Mouse (Mus musculus) bone marrow macrophage, adult 2 months (primary cell): Measurements from ENCODE around the gene Psma2. TPM values are rescaled to one million over a fixed set of nuclear protein-coding genes. Genes with fewer than 3 reads are reported as not detected.

Source experiments
- H3K27ac ChIP-seq: 2 replicates; pipeline ENCODE4 v1.5.1; 2012; ENCODE audit warnings: low read depth, low read length; ENCODE audit not compliant: insufficient read depth
- H3K4me1 ChIP-seq: 2 replicates; pipeline ENCODE4 v1.6.1; 2012; ENCODE audit warnings: low read length; ENCODE audit not compliant: control insufficient read depth, insufficient read depth
- H3K4me3 ChIP-seq: 2 replicates; pipeline ENCODE4 v1.5.1; 2012; ENCODE audit warnings: mild to moderate bottlenecking, low read length, moderate library complexity; ENCODE audit not compliant: insufficient read depth
- CTCF ChIP-seq: IDR thresholded peaks from 2 replicates; pipeline ENCODE4 v1.5.1; 2012; ENCODE audit warnings: low read depth, mild to moderate bottlenecking, low read length, moderate library complexity
- POLR2A ChIP-seq: IDR thresholded peaks from 2 replicates; pipeline ENCODE4 v1.6.1; 2012; ENCODE audit warnings: mild to moderate bottlenecking, low read depth, low read length, borderline replicate concordance
- polyA plus RNA-seq: library from polyadenylated mRNA; stranded (reverse); fragments of >200 nt; gene quantifications from 2 replicates; pipeline ENCODE4 v1.2.4, GENCODE M21; 2012; ENCODE audit not compliant: missing spikeins, insufficient read depth, insufficient read length

Psma2 gene
- polyA plus RNA-seq: 71.3 and 77.2 TPM in 2 replicates

DNA sequence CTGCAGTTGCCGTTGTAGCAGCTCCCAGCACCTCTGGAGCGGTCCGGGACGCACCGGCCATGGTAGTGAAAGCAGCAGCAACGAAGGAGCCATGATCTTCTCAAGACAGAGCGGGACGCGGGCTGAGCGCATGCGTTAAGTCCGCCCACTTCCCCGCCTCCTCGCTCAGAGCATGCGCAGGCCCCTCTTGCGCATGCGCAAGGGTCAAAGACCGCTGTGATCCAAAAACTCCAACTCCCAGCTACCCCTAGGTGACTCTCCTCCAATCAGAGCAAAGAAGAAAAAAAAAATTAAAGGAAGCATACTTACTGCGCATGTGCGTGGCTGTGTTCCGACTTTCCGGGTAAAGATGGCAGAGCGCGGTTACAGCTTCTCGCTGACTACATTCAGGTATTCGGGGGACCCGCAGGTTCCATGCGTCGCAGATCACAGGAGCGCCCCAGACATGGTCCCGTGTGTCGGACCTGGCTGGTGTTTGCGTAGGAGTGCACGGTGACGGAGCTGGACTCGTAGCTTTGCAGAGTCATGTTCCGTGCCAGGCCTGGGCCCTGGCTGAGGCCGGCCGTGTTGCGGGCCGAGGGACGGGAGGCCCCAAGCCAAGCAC is at the start of gene Psma2, which contains the start of gene Mrpl32:
Gene Psma2 (plus strand): TSS at position 315 of the 604 bp plus-strand sequence.
Gene Mrpl32 (minus strand): TSS at position 240 of the 604 bp plus-strand sequence.
- TF ChIP-seq CTCF (no peak), POLR2A (no peak)

GRCm38 (mm10) chr13:14574128-14574527 is 38.9 kb upstream of the Psma2 start:
- Histone ChIP-seq H3K4me3 (no peak overlapping the region), H3K4me1 (no peaks in the 10 kb centered on the region), H3K27ac (no peak overlapping the region)
- TF ChIP-seq POLR2A: no peak
- TF ChIP-seq CTCF: no peak

More for the DNA sequence above, at the start of gene Psma2, which contains the start of gene Mrpl32:
- Histone ChIP-seq H3K27ac (peak within 1 kb of the TSS; percentile 67), H3K4me3 (peak within 1 kb of the TSS; percentile 100), H3K4me1 (peaks cover 4% of the 10 kb centered on the region; the same call in 1 of the 2 replicates)

DNA sequence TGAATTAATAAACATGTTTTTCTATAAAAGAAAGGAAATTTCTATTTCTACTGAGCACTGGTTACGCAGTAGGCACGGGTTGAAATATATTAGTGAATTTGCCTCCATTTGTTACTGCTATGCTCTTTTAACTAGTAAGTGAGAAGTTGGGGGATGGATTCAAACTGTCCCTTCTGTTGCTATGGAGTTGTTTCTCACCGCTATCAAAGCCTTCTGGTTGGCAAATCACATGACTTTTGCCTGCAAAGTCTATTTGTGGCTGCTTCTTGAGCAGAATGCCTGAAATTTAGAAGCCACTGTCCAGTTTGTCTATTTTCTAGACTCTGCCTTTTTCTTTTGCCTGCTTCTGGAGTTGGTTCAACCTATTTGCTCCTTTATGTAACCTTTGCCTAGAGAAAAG is 32.6 kb upstream of the Psma2 start:
- TF ChIP-seq CTCF (no peak), POLR2A (no peak)
- H3K4me3 ChIP-seq: no peak overlapping the region
- no peaks in the 10 kb centered on the region for H3K4me1 ChIP-seq
- H3K27ac ChIP-seq: no peak overlapping the region

DNA sequence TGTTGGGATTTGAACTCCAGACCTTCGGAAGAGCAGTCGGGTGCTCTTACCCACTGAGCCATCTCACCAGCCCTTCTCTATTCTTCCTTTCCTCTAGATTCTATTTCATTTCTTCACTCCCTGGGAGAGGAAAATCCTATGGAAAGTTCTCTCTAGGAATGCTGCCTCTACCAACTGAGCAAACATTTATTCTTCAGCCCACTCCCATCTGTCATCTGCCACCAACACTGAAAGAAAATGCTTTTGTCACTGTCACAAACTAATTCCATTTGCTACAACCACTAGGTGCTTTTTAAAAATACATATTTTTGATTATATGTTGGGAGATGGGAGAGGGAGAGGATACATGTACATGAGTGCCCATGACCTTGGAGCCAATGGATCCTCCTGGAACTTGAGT is 10.3 kb upstream of the Psma2 start:
- no peaks in the 10 kb centered on the region for H3K4me1 ChIP-seq
- no peak overlapping the region for H3K27ac ChIP-seq
- no peak overlapping the region for H3K4me3 ChIP-seq
- TF ChIP-seq POLR2A: no peak
- TF ChIP-seq CTCF: no peak

GRCm38 (mm10) chr13:14607616-14608015 is 5.4 kb upstream of the Psma2 start:
- Histone ChIP-seq H3K4me1 (peaks cover 4% of the 10 kb centered on the region; the same call in 1 of the 2 replicates), H3K27ac (no peak overlapping the region), H3K4me3 (no peak overlapping the region)
- TF ChIP-seq CTCF (no peak), POLR2A (no peak)

DNA sequence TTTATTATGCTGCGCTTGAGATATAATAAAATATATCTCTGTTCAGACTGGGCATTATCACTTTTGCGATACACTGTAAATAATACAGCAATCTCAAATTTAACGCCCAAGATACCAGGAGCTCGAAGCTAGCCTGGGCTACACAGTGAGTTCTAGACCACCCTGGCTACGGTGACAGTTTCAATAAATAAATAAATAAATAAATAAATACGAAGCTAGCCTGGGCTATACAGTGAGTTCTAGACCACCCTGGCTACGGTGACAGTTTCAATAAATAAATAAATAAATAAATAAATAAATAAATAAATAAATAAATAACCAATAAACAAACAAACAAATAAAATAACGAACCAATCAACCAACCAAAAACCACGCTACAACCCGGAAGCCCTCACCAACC is 577 bp upstream of the Psma2 start:
- Histone ChIP-seq H3K27ac (peak overlapping the region; percentile 64), H3K4me3 (peak overlapping the region; percentile 100), H3K4me1 (peaks cover 4% of the 10 kb centered on the region; the same call in 1 of the 2 replicates)
- TF ChIP-seq CTCF: no peak

DNA sequence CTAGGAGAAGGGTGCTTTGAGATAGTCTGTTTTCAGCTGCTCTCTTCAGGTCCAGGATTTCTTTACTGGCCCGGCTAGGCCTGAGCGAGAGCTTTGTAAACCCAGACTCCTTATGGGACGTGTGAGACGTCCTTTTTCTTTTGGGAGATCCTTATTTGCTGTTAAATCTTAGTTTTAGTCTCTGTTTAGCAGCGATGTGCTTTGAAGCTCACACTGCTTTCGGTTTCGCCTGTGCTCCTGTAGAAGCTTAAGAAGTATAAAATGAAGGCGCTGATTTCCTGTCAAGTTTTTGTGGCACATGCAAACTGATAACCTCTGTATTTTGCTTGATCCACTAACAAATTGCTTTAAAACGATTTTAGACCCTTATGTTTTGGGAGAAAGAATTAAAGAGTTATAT is 513 bp downstream of the Psma2 start:
- H3K27ac ChIP-seq: peak overlapping the region; percentile 67
- no peak for TF ChIP-seq CTCF
- no peak for TF ChIP-seq POLR2A
- peaks cover 4% of the 10 kb centered on the region; the same call in 1 of the 2 replicates for H3K4me1 ChIP-seq
- H3K4me3 ChIP-seq: peak overlapping the region; percentile 99

GRCm38 (mm10) chr13:14618724-14619123 is 5.7 kb downstream of the Psma2 start:
- no peak overlapping the region for H3K27ac ChIP-seq
- H3K4me1 ChIP-seq: no peaks in the 10 kb centered on the region
- H3K4me3 ChIP-seq: no peak overlapping the region
- no peak for TF ChIP-seq CTCF
- no peak for TF ChIP-seq POLR2A

DNA sequence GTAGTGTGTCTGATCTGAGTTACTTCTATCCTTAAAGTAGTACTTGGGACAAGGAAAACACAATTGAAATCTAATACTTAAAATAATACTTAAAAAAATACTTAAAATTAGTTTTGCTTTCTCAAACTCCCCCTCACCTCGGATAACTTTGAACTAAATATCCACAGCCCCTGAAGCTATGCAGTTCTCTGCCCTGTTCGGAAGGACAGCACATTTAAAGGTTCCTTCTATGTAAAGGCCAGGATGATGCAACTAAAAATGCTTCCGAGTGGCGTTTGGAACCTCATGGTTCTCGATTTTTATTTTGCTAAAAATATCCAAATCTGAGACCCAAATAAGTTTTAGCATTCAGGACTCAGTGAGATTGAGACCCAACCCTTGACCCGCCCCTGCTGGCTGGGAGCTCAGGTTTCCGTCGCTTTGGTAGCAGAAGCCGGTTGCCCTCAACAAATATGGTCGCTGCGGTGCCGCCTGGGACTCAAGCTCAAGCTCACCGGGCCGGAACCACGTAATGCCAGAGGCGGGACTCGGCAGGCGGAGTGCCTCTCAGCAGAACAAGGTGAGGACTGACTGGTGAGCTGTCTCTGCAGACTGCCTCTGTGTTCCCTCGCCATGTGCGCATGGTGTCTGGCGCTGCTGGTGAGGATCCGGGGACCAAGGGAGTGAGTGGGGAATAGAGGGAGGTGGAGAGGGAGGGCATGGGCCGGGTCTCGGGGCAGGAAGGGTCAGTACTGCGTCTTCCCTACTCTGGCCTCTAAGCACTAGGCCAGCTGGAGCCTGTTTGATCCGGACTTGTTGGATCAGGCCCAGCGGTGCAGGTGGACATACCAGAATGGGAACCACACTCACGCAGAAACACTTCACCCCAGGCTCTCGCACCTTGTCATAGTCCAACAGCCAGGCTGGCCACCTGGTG is 16.9 kb downstream of the Psma2 start, which contains the start of gene AW209491:
Gene AW209491 (plus strand): TSS at position 429 of the 916 bp plus-strand sequence.
- TF ChIP-seq POLR2A (no peak), CTCF (no peak)
- Histone ChIP-seq H3K4me1 (peaks cover 13% of the 10 kb centered on the region; the same call in 1 of the 2 replicates), H3K27ac (peak within 1 kb of the TSS; percentile 35), H3K4me3 (peak within 1 kb of the TSS; percentile 94)
